8 mouse cellular contexts compared by ENCODE assay signal in the genomic region with DNA sequence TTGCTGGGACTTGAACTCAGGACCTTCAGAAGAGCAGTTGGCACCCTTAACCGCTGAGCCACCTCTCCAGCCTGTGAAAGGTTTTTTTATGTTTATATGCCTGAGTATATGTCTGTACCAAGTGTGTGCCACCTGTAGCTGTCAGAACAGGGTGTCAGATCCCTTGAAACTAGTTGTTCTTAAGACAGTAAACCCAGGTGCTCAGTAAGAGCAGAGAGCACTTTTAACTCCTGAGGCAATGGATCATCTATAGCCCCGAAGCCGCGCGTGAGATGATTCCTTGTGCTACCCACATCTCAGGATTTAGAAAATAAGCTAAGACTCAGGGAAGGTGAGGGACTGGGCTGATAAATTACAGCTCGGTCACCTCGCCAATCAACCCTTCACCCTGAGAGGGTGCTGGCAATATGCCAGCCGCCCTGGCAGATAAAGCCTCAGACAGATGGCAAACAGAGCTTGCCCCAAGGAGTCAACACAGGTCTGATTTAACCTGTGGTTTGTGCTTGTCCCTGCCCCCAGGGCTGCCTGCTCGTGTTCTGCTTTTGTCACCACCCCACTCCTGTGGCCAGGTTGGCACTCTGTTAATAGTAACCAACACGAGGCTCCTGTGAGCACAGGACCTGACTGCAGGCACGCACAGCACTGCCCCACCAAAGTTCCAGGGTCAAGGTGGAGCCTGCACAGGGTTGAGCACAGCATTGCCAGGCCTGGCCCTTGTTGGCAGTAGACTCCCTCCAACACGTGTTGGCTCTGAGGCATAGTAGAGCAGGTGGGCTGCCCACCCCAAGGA. TPM values are rescaled to one million over a fixed set of nuclear protein-coding genes. Genes with fewer than 3 reads are reported as not detected.
DNase-seq lines count a peak whose midpoint lies in the region; ATAC-seq lines count a peak whose summit lies in the region.

No protein-coding gene starts in this region.

- DNase-seq in retina, postnatal 1 day = peak; percentile 72
- DNase-seq in retina, embryonic 14.5 days (ENCODE audit: low spot score) = no peak
- peak; percentile 85 for DNase-seq in cerebellum, adult 9-10 months
- DNase-seq in heart, postnatal 14 days = peak; percentile 50 to 57
- DNase-seq in liver, embryonic 13.5 days = no peak
- no peak for DNase-seq in T-cell, adult 2 months (ENCODE audit: low spot score)
- DNase-seq in left cerebral cortex, adult 9 months (ENCODE audit: low spot score in 2 of 2) = no peak

- no peak overlapping the region for H3K4me2 ChIP-seq in liver, embryonic 13.5 days
- H3K4me2 ChIP-seq in stomach, embryonic 16.5 days (ENCODE audit: low read depth, low read length) = no peak overlapping the region

- intact Hi-C loops in heart, postnatal 14 days (cut with DNase I) = loop anchor here (2.0 kb wide), 1 partner anchor 201 kb away; no protein-coding TSS in a partner anchor

- no peak overlapping the region for H3K9ac ChIP-seq in liver, embryonic 13.5 days
- no peak overlapping the region for H3K9ac ChIP-seq in stomach, embryonic 16.5 days (ENCODE audit: low read length)

- H3K4me1 ChIP-seq in liver, embryonic 13.5 days (replicated peaks) = peaks cover 26% of the 10 kb centered on the region
- peaks cover 10% of the 10 kb centered on the region for H3K4me1 ChIP-seq in stomach, embryonic 16.5 days (ENCODE audit: control insufficient read depth, insufficient read depth, low read length)

- H3K27me3 ChIP-seq in liver, embryonic 13.5 days = no peaks in the 10 kb centered on the region
- no peaks in the 10 kb centered on the region for H3K27me3 ChIP-seq in stomach, embryonic 16.5 days (ENCODE audit: control insufficient read depth, insufficient read depth, low read length)

- no peak overlapping the region for H3K4me3 ChIP-seq in liver, embryonic 13.5 days (replicated peaks)
- H3K4me3 ChIP-seq in stomach, embryonic 16.5 days (replicated peaks; ENCODE audit: low read length) = no peak overlapping the region

- no peaks in the 10 kb centered on the region for H3K9me3 ChIP-seq in liver, embryonic 13.5 days (replicated peaks)
- no peaks in the 10 kb centered on the region for H3K9me3 ChIP-seq in stomach, embryonic 16.5 days (replicated peaks; ENCODE audit: control insufficient read depth, low read length)

- ATAC-seq in liver, embryonic 13.5 days (ENCODE audit: low read depth) = peak; percentile 12; the same call in 1 of the 2 replicates
- peak; percentile 85 for ATAC-seq in stomach, embryonic 16.5 days (ENCODE audit: insufficient read depth, low FRiP score)

- WGBS in liver, embryonic 13.5 days (ENCODE audit: insufficient replicate concordance) = 71% methylated on average over 12 of the region's 12 CpGs
- 52% methylated on average over 12 of the region's 12 CpGs for WGBS in stomach, embryonic 16.5 days

- peaks cover 71% of the 10 kb centered on the region for H3K36me3 ChIP-seq in liver, embryonic 13.5 days
- H3K36me3 ChIP-seq in stomach, embryonic 16.5 days (ENCODE audit: control insufficient read depth, insufficient read depth, low read length) = peaks cover 26% of the 10 kb centered on the region

- peak overlapping the region; percentile 32; the same call in 1 of the 2 replicates for H3K27ac ChIP-seq in liver, embryonic 13.5 days
- peak overlapping the region; percentile 77 for H3K27ac ChIP-seq in stomach, embryonic 16.5 days (ENCODE audit: low read length)

RNA-seq across cellular contexts. Expression of a gene that starts 13.5 kb away (rescaled TPM):
- total RNA-seq in heart, postnatal 14 days (2021) = 100 to 1,000 TPM in 1 of 2 experiments, 10 to 100 TPM in 1; 99.7 to 120 TPM
- 320 and 398 TPM in 2 replicates for polyA plus RNA-seq in liver, embryonic 13.5 days (2015; fragmentation: Nextera tagmentation; extraction: Ambion mirVana)
- polyA plus RNA-seq in stomach, embryonic 16.5 days (2015; fragmentation: Nextera tagmentation; extraction: Ambion mirVana) = 456 and 477 TPM in 2 replicates

RNA-seq across cellular contexts. Expression of a gene that starts 38.1 kb away (rescaled TPM):
- 10 to 100 TPM; 47.6 to 48.8 TPM for total RNA-seq in heart, postnatal 14 days (2021)
- polyA plus RNA-seq in liver, embryonic 13.5 days (2015; fragmentation: Nextera tagmentation; extraction: Ambion mirVana) = 38.4 and 44.6 TPM in 2 replicates
- polyA plus RNA-seq in stomach, embryonic 16.5 days (2015; fragmentation: Nextera tagmentation; extraction: Ambion mirVana) = 118 and 120 TPM in 2 replicates

RNA-seq across cellular contexts. Expression of a gene that starts 44.8 kb away (rescaled TPM):
- 100 to 1,000 TPM; 105 to 121 TPM for total RNA-seq in heart, postnatal 14 days (2021)
- polyA plus RNA-seq in liver, embryonic 13.5 days (2015; fragmentation: Nextera tagmentation; extraction: Ambion mirVana) = 8.6 and 10.1 TPM in 2 replicates
- polyA plus RNA-seq in stomach, embryonic 16.5 days (2015; fragmentation: Nextera tagmentation; extraction: Ambion mirVana) = 144 and 167 TPM in 2 replicates

Comparison
In these comparisons a context has a peak if more than half of its experiments do, and no peak if none do; other contexts are left out.
1. DNase-seq: peak in retina, postnatal 1 day (single experiment), cerebellum, adult 9-10 months (single experiment) and heart, postnatal 14 days (2 of 2); none in retina, embryonic 14.5 days (single experiment), liver, embryonic 13.5 days (single experiment), T-cell, adult 2 months (single experiment) and left cerebral cortex, adult 9 months (0 of 2).
2. RNA of a gene that starts 44.8 kb away (polyA plus RNA-seq): 144 to 167 TPM in stomach, embryonic 16.5 days; 8.6 to 10.1 TPM in liver, embryonic 13.5 days; every median in the first group is over 10 times any median in the second.